ENCODE assay signal across 28 mouse cellular contexts in the genomic region with DNA sequence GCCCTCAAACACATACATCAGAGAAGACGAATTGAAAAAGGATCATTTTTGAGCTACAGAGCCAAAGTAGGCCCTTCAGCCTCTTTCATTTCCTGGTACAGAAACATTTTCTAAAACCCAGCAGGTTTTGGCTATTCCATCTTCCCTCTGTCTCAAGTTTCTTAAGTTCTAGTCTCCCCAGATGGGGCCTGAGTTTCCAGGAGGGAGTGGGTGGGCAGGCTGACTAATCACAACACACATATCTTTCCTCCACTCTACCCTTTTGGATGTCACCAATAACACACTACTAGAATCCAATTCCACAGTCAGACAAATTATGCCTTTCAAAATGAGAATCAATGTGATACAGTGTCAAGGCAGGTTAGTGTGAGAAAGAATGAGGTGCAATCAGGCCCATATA. TPM values are rescaled to one million over a fixed set of nuclear protein-coding genes. Genes with fewer than 3 reads are reported as not detected.
A peak's percentile ranks its signal among the peaks of the same experiment; 100 is the strongest.
DNase-seq lines count a peak whose midpoint lies in the region; ATAC-seq and TF ChIP-seq lines count a peak whose summit lies in the region.
"Had no signal": no experiment of that assay in that cellular context is flagged by ENCODE, and none has a peak within 500 bp of the region (broad histone marks: within the 10 kb centered on the region; RNA-seq: fewer than 3 reads in every experiment).

No protein-coding gene starts in this region.

- ATAC-seq in frontal cortex, adult (ENCODE audit: low TSS enrichment): peak; percentile 36; the same call in 1 of the 2 replicates
- ATAC-seq: activated CD4-positive, CD25-positive, alpha-beta regulatory T cell, adult 4 months; CD4-positive, CD25-positive, alpha-beta regulatory T cell, adult 4 months; forebrain, embryonic 14.5 days; Patski had no signal

- peak overlapping the region; percentile 88 for H3K27ac ChIP-seq in layer of hippocampus, adult 2 months
- H3K27ac ChIP-seq: embryonic facial prominence, embryonic 13.5 days; forebrain, embryonic 10.5 days; hindbrain, embryonic 10.5 days; hindbrain, embryonic 14.5 days had no signal

- no peak for DNase-seq in frontal cortex, postnatal 10 days (ENCODE audit: low spot score in 2 of 2)
- DNase-seq in layer of hippocampus, adult 2 months (ENCODE audit: low spot score in 2 of 2): peak in 1 of 2 experiments; percentile 36
- no peak for DNase-seq in layer of hippocampus, postnatal 10 days (ENCODE audit: low spot score in 2 of 2)
- peak; percentile 52 for DNase-seq in right cerebral cortex, adult 18-20 months
- no peak for DNase-seq in right cerebral cortex, postnatal 10 days (ENCODE audit: low spot score in 2 of 2)
- peak; percentile 75 for DNase-seq in brain, adult 2 months (ENCODE audit: low read depth, low spot score)
- no peak for DNase-seq in retina, embryonic 14.5 days (ENCODE audit: low spot score)
- DNase-seq: adrenal gland, postnatal 14 days; B cell, adult 2 months; cerebellum, adult 18-20 months; cerebellum, adult 9-11 months; cerebellum, postnatal 36 days had no signal

- no peak for TF ChIP-seq CTCF in layer of hippocampus, adult 2 months (conservative IDR thresholded peaks at IDR 0.05)

- no peak overlapping the region for H3K4me3 ChIP-seq in layer of hippocampus, adult 2 months
- H3K4me3 ChIP-seq: embryonic facial prominence, embryonic 13.5 days; forebrain, embryonic 10.5 days; heart, embryonic 12.5 days; hindbrain, embryonic 10.5 days had no signal

RNA-seq across cellular contexts. Expression of a gene that starts 12.8 kb away (rescaled TPM):
- total RNA-seq in layer of hippocampus, adult 2 months (2021): 100 to 1,000 TPM; 338 to 346 TPM
- 100 to 1,000 TPM; 268 to 272 TPM for total RNA-seq in layer of hippocampus, postnatal 10 days (2021)

RNA-seq across cellular contexts. Expression of a gene that starts 52.1 kb away (rescaled TPM):
- total RNA-seq in layer of hippocampus, adult 2 months (2021): 10 to 100 TPM; 74.5 to 79.2 TPM
- total RNA-seq in layer of hippocampus, postnatal 10 days (2021): 10 to 100 TPM; 90.6 to 98.7 TPM

RNA-seq across cellular contexts. Expression of a gene that starts 52.5 kb away (rescaled TPM):
- total RNA-seq in layer of hippocampus, adult 2 months (2021): not detected
- not detected for total RNA-seq in layer of hippocampus, postnatal 10 days (2021)
- total RNA-seq: adrenal gland, adult 18-20 months; adrenal gland, postnatal 14 days; gastrocnemius, adult 8-10 months; gastrocnemius, postnatal 4 days; heart, adult 8-10 months; heart, postnatal 25 days; MEL had no signal

Comparison
In these comparisons a context has a peak if more than half of its experiments do, and no peak if none do; other contexts are left out.
1. DNase-seq: peak in right cerebral cortex, adult 18-20 months (single experiment) and brain, adult 2 months (single experiment); none in frontal cortex, postnatal 10 days (0 of 2), layer of hippocampus, postnatal 10 days (0 of 2), right cerebral cortex, postnatal 10 days (0 of 2) and retina, embryonic 14.5 days (single experiment).